Mouse (Mus musculus) adrenal gland, adult 8-10 months (tissue): ENCODE measurements at regions not wholly inside any gene's neighbourhood (a gene's known extent, or its start where the extent isn't known, plus 50 kb on each side); places are given as distances from the start of the nearest gene placed in this dataset.

Experiments used
- DNase-seq: peaks from one replicate; pipeline ENCODE4 v3.0.0; 2022

- DNase-seq: no peak
These were observed 60.9 kb upstream of the Foxa2 start for GRCm38 (mm10) chr2:148107607-148108115.

GRCm38 (mm10) chr2:148110149-148110548, 63.4 kb upstream of the Foxa2 start:
- no peak for DNase-seq

- DNase-seq: no peak
These were observed 65.1 kb upstream of the Foxa2 start for GRCm38 (mm10) chr2:148111889-148112288.

GRCm38 (mm10) chr2:148113184-148113583, 66.4 kb upstream of the Foxa2 start:
- no peak for DNase-seq

- no peak for DNase-seq
These were observed 67.8 kb upstream of the Foxa2 start for GRCm38 (mm10) chr2:148114600-148114999.

GRCm38 (mm10) chr2:148116033-148116790, 69.4 kb upstream of the Foxa2 start:
- DNase-seq: no peak

- no peak for DNase-seq
These were observed 70.7 kb upstream of the Foxa2 start for GRCm38 (mm10) chr2:148117420-148117819.

GRCm38 (mm10) chr2:148121885-148122876, 75.4 kb upstream of the Foxa2 start:
- DNase-seq: peak; percentile 26

GRCm38 (mm10) chr2:148123780-148124179, 77.0 kb upstream of the Foxa2 start:
- no peak for DNase-seq

GRCm38 (mm10) chr2:148133811-148134210, 87.0 kb upstream of the Foxa2 start:
- DNase-seq: peak; percentile 6

GRCm38 (mm10) chr2:148141936-148142335, 95.2 kb upstream of the Foxa2 start:
- DNase-seq: no peak

- DNase-seq: no peak
These were observed 98.0 kb upstream of the Foxa2 start for GRCm38 (mm10) chr2:148144816-148145215.

- DNase-seq: no peak
These were observed 101.5 kb upstream of the Foxa2 start for GRCm38 (mm10) chr2:148148272-148148671.

- peak; percentile 18 for DNase-seq
These were observed 102.7 kb upstream of the Foxa2 start for GRCm38 (mm10) chr2:148149426-148149825.

GRCm38 (mm10) chr2:148153513-148154271, 106.9 kb upstream of the Foxa2 start:
- no peak for DNase-seq

GRCm38 (mm10) chr2:148156122-148156521, 109.4 kb upstream of the Foxa2 start:
- DNase-seq: no peak

GRCm38 (mm10) chr2:148159028-148159600, 112.3 kb upstream of the Foxa2 start:
- no peak for DNase-seq

- DNase-seq: no peak
These were observed 114.2 kb upstream of the Foxa2 start for GRCm38 (mm10) chr2:148160997-148161396.

- DNase-seq: no peak
These were observed 115.2 kb upstream of the Foxa2 start for GRCm38 (mm10) chr2:148161966-148162365.

GRCm38 (mm10) chr2:148162562-148162961, 115.8 kb upstream of the Foxa2 start:
- DNase-seq: no peak

GRCm38 (mm10) chr2:148171113-148171512, 124.3 kb upstream of the Foxa2 start:
- peak; percentile 27 for DNase-seq

- no peak for DNase-seq
These were observed 124.9 kb upstream of the Foxa2 start for GRCm38 (mm10) chr2:148171699-148172098.
